In the genomic region with DNA sequence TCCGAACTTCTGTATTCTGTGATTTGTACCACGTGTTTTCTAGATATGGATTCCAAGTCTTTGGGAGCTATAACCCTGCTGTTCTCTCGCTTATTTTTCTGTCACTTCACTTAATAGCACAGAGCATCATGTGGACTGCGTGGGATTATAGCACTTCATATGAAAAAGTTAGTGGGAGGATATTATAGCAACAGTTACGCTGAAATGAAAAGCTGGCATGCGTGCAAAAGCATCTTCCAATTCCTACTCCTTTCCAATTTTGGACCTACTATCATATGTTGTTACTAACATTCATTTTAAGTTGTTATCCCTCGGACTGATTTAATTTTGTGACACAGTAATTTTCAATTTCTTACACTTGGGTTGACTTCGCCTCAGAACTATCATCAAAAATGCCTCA, we compare ENCODE assay signal across 23 mouse cellular contexts.
A peak's percentile ranks its signal among the peaks of the same experiment; 100 is the strongest.
DNase-seq lines count a peak whose midpoint lies in the region; TF ChIP-seq lines count a peak whose summit lies in the region.
"Had no signal": no experiment of that assay in that cellular context is flagged by ENCODE, and none has a peak within 500 bp of the region (broad histone marks: within the 10 kb centered on the region; RNA-seq: fewer than 3 reads in every experiment).

No protein-coding gene starts in this region.

- TF ChIP-seq POLR2A in lung, adult 2 months (IDR thresholded peaks at IDR 0.05; ENCODE audit: borderline replicate concordance, extremely low read depth, low read depth, low read length), result no peak

- H3K27ac ChIP-seq in layer of hippocampus, adult 2 months, result no peak overlapping the region
- H3K27ac ChIP-seq: embryonic facial prominence, embryonic 13.5 days; hindbrain, embryonic 15.5 days; intestine, embryonic 15.5 days; limb, embryonic 12.5 days; liver, embryonic 12.5 days; lung, embryonic 15.5 days; midbrain, embryonic 12.5 days; neural tube, embryonic 13.5 days had no signal

- no peak overlapping the region for H3K4me3 ChIP-seq in layer of hippocampus, adult 2 months
- no peak overlapping the region for H3K4me3 ChIP-seq in lung, adult 2 months (replicated peaks; ENCODE audit: extremely low read depth, low read depth, low read length)
- H3K4me3 ChIP-seq: embryonic facial prominence, embryonic 13.5 days; hindbrain, embryonic 15.5 days; intestine, embryonic 15.5 days; limb, embryonic 12.5 days; liver, embryonic 12.5 days; lung, embryonic 15.5 days; midbrain, embryonic 12.5 days; neural tube, embryonic 13.5 days had no signal

- TF ChIP-seq CTCF in layer of hippocampus, adult 2 months (conservative IDR thresholded peaks at IDR 0.05), result no peak
- TF ChIP-seq CTCF in lung, adult 2 months (IDR thresholded peaks at IDR 0.05; ENCODE audit: insufficient read depth, low read length), result no peak

- peak; percentile 30 to 70 for DNase-seq in frontal cortex, postnatal 36 days (ENCODE audit: low spot score in 2 of 2)
- peak; percentile 63 to 82 for DNase-seq in layer of hippocampus, adult 2 months (ENCODE audit: low spot score in 2 of 2)
- DNase-seq in left cerebral cortex, adult 18-20 months (ENCODE audit: low spot score in 2 of 2), result peak; percentile 2 to 37
- peak; percentile 15 for DNase-seq in right cerebral cortex, postnatal 14 days
- DNase-seq in neural tube, embryonic 10.5 days (ENCODE audit: extremely low spot score, low spot score), result no peak
- DNase-seq in lung, adult 2 months, result no peak
- DNase-seq in ovary, postnatal 14 days (ENCODE audit: low spot score), result no peak
- DNase-seq in kidney, postnatal 4 days, result no peak
- DNase-seq: cerebellum, adult 8-10 months; gastrocnemius, postnatal 14 days; heart, adult 18-20 months; heart, postnatal 36 days; spleen, adult 18-20 months; thymus, adult 18-20 months; thymus, postnatal 4 days had no signal

- H3K4me1 ChIP-seq in lung, adult 2 months (ENCODE audit: control insufficient read depth, insufficient read depth, low read length), result no peaks in the 10 kb centered on the region
- H3K4me1 ChIP-seq: hindbrain, embryonic 15.5 days; intestine, embryonic 15.5 days; limb, embryonic 12.5 days; lung, embryonic 15.5 days; midbrain, embryonic 12.5 days; neural tube, embryonic 13.5 days had no signal

- 82% methylated on average over 8 of the region's 8 CpGs for whole genome bisulfite sequencing in lung, adult 2 months

Comparison
In these comparisons a context has a peak if more than half of its experiments do, and no peak if none do; other contexts are left out.
1. DNase-seq: peak in frontal cortex, postnatal 36 days (2 of 2), layer of hippocampus, adult 2 months (2 of 2), left cerebral cortex, adult 18-20 months (2 of 2) and right cerebral cortex, postnatal 14 days (single experiment); none in neural tube, embryonic 10.5 days (single experiment), lung, adult 2 months (single experiment), ovary, postnatal 14 days (single experiment) and kidney, postnatal 4 days (0 of 2).